Mouse (Mus musculus) liver, adult (tissue): ENCODE data around the gene C1ql1.

ENCODE experiments used
- GATA4 ChIP-seq: IDR thresholded peaks from 2 replicates; pipeline ENCODE4 v1.6.1; 2014; ENCODE audit warnings: mild to moderate bottlenecking, low read length; ENCODE audit not compliant: insufficient replicate concordance

Gene C1ql1

GRCm38 (mm10) chr11:102946265-102946991 is at the start of gene C1ql1:
Gene C1ql1, minus strand, starts transcription at chr11:102946688.
- TF ChIP-seq GATA4: no peak

GRCm38 (mm10) chr11:102994952-102995351 is 48.5 kb upstream of the C1ql1 start:
- no peak for TF ChIP-seq GATA4

GRCm38 (mm10) chr11:102993420-102994029 is 47.0 kb upstream of the C1ql1 start:
- TF ChIP-seq GATA4: no peak

GRCm38 (mm10) chr11:102992940-102993339 is 46.5 kb upstream of the C1ql1 start:
- no peak for TF ChIP-seq GATA4

GRCm38 (mm10) chr11:102991681-102992080 is 45.2 kb upstream of the C1ql1 start:
- no peak for TF ChIP-seq GATA4

- TF ChIP-seq GATA4: no peak; the same call in 1 of the 2 replicates
These were observed 43.7 kb upstream of the C1ql1 start for GRCm38 (mm10) chr11:102990152-102990663.

GRCm38 (mm10) chr11:102989641-102990151 is 43.2 kb upstream of the C1ql1 start:
- no peak for TF ChIP-seq GATA4

GRCm38 (mm10) chr11:102985160-102985559 is 38.7 kb upstream of the C1ql1 start:
- no peak for TF ChIP-seq GATA4

GRCm38 (mm10) chr11:102984615-102985014 is 38.1 kb upstream of the C1ql1 start:
- TF ChIP-seq GATA4: no peak

GRCm38 (mm10) chr11:102984086-102984485 is 37.6 kb upstream of the C1ql1 start:
- TF ChIP-seq GATA4: no peak

- TF ChIP-seq GATA4: no peak
These were observed 34.8 kb upstream of the C1ql1 start for GRCm38 (mm10) chr11:102981151-102981890.

GRCm38 (mm10) chr11:102978052-102978666 is 31.7 kb upstream of the C1ql1 start:
- TF ChIP-seq GATA4: no peak

GRCm38 (mm10) chr11:102972326-102972725 is 25.8 kb upstream of the C1ql1 start:
- no peak for TF ChIP-seq GATA4

- no peak for TF ChIP-seq GATA4
These were observed 25.1 kb upstream of the C1ql1 start for GRCm38 (mm10) chr11:102971604-102972003.

GRCm38 (mm10) chr11:102964547-102965091 is 18.1 kb upstream of the C1ql1 start:
- TF ChIP-seq GATA4: no peak
